Mouse (Mus musculus) testis, adult 2 months (tissue): ENCODE measurements at regions not wholly inside any gene's neighbourhood (a gene's known extent, or its start where the extent isn't known, plus 50 kb on each side); places are given as distances from the start of the nearest gene placed in this dataset.

Experiments
- CTCF ChIP-seq: fragments of 200-500 bp; IDR thresholded peaks from 2 replicates; pipeline ENCODE4 v1.5.1; 2012; ENCODE audit warnings: low read depth, mild to moderate bottlenecking, inconsistent platforms, low read length, moderate library complexity; ENCODE audit not compliant: control insufficient read depth, insufficient read depth, insufficient replicate concordance
- POLR2A ChIP-seq: fragments of 200-500 bp; IDR thresholded peaks from 2 replicates; pipeline ENCODE4 v1.6.1; 2012; ENCODE audit warnings: low read depth, mild to moderate bottlenecking, inconsistent platforms, low read length, moderate library complexity; ENCODE audit not compliant: control insufficient read depth

GRCm38 (mm10) chr11:31477104-31477503, 107.2 kb upstream of the Stc2 start:
- TF ChIP-seq POLR2A = no peak
- TF ChIP-seq CTCF = no peak
